Mouse (Mus musculus) left cerebral cortex, adult 11 months (tissue): ENCODE measurements around the gene Lbx1.

Experiments used
- DNase-seq: peaks from one replicate; pipeline ENCODE4 v3.0.0; 2022; ENCODE audit warnings: low spot score

The Lbx1 gene

GRCm38 (mm10) chr19:45209776-45210422 lies 25.7 kb downstream of the Lbx1 start:
- DNase-seq, result no peak

GRCm38 (mm10) chr19:45209191-45209590 lies 26.4 kb downstream of the Lbx1 start:
- DNase-seq, result no peak

- DNase-seq, result no peak
These were observed 27.1 kb downstream of the Lbx1 start for GRCm38 (mm10) chr19:45208438-45209060.

GRCm38 (mm10) chr19:45207662-45208437 lies 27.8 kb downstream of the Lbx1 start:
- no peak for DNase-seq

DNA sequence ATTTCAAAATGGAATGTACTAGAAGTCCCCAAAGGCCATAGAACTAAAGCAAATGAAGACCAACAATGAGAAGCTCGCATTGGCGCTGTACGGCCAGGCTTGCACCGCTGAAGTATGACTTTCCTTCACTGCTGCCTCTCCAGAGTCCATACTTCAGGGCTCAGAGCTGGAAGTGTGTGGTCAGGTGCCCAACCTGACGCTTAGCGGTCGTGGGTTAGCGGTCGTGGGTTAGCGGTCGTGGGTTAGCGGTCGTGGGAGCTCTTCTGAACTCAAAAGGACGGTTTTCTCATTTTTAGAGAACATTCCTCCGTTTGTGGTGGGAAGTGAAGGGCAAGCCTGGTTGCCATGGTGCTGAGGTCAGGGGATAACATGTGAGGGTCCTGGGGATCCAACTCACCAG lies 28.5 kb downstream of the Lbx1 start:
- DNase-seq, result no peak

DNA sequence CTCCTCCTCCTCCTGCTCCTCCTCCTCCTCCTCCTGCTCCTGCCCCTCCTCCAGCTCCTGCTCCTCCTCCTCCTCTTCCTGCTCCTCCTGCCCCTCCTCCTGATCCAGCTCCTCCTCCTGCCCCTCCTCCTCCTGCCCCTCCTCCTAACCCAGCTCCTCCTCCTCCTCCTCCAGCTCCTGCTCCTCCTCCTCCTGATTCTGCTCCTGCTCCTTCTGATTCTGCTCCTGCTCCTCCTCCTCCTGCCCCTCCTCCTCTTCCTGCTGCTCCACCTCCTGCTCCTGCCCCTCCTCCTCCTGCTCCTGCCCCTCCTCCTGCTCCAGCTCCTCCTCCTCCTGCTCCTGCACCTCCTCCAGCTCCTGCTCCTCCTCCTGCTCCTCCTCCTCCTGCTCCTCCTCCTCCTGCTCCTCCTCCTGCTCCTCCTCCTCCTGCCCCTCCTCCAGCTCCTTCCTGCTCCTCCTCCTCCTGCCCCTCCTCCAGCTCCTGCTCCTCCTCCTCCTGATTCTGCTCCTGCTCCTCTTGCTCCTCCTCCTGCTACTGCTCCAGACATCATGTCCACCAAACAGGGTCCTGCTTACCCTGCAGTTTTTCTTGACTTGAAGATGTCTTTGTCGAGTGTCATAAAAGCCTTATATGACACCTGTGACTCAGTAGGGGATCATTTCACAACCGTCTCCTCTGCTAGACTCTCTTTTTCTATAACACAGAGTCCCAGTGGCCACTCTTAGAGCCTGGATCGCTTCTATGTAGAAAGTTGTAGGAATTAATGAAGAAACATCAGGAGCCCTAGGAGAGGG lies 30.1 kb downstream of the Lbx1 start:
- no peak for DNase-seq

DNA sequence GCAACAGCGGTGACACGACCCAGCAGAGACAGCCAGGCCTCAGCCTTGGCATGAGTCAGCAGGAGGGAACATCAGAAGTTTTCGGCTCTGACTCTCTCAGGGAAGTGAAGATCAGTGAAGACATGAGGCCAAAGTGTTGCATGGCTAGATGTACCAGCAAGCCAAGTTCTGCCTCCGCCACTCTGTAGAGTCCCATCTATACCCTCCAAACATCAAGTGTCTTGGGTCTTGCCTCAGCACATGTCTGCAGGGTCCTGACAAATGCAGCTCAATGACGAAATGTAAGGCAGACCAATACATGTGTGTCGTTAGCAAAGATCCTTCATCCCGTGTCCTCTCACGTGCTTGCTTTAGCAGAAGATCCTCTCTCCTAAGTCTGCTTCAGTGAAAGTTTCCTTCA lies 38.6 kb downstream of the Lbx1 start:
- no peak for DNase-seq

- no peak for DNase-seq
These were observed 41.0 kb downstream of the Lbx1 start for GRCm38 (mm10) chr19:45194651-45195050.
